Mouse (Mus musculus): ENCODE results near the gene Oca2.

GRCm38 (mm10) chr7:56204877-56205276, 34.7 kb upstream of the Oca2 start:
- TF ChIP-seq MYOD1 (IDR thresholded peaks at IDR 0.05; ENCODE audit: control insufficient read depth in 1 of 3, insufficient read length in 2 of 3, low read depth in 2 of 3) (no peak), TCF3 (IDR thresholded peaks at IDR 0.05; ENCODE audit: insufficient read length, low read depth) (no peak), POLR2A (IDR thresholded peaks at IDR 0.05; ENCODE audit: insufficient read length, low read depth) (no peak), USF1 (IDR thresholded peaks at IDR 0.05; ENCODE audit: low read depth) (no peak), CEBPB (IDR thresholded peaks at IDR 0.05; ENCODE audit: insufficient read depth, poor library complexity, severe bottlenecking) (no peak)

All from myocyte (in vitro differentiated cells).